Mouse (Mus musculus) cerebellum, adult 8-10 months (tissue): ENCODE results near the gene Gm48552.

ENCODE experiments used
- DNase-seq: peaks from one replicate; pipeline ENCODE4 v3.0.0; 2022

The Gm48552 gene

DNA sequence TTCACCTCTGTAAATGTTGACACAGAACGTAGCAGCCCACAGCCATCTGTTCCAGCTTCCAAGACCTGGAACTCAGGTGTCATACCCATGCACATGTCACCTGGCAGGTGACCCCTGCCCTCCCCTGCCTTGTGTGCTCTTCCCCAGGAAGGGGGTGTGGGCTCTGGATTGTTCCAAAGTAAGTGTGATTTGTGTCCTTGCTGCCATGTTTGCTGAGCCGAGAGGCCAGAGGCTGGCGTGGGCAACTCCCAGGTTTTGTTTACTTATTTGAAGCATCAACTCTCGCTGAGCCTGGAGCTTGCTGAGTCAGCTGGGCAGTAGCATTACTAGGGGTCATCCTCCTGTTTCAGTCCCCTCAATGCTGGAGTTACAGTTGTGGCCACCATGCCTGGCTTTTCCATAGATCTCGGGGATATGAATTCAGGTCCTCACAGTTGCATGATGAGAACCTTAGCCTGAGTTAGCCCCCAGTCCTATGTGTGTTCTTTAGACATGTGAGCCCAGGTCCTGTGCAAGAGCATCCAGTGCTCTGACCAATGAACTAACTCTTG, at the start of gene Gm48552:
TSS of gene Gm48552 (plus strand) at position 501 of the 551 bp plus-strand sequence.
- no peak for DNase-seq

- no peak for DNase-seq
These were observed 48.1 kb upstream of the Gm48552 start for GRCm38 (mm10) chr10:81340551-81341332.

- DNase-seq, result peak; percentile 63
These were observed 47.4 kb upstream of the Gm48552 start for GRCm38 (mm10) chr10:81341333-81341949.

GRCm38 (mm10) chr10:81342686-81343505, 45.9 kb upstream of the Gm48552 start, which contains the start of gene Gipc3:
Gipc3 (minus strand) TSS chr10:81343266.
- DNase-seq, result no peak

- no peak for DNase-seq
These were observed 44.2 kb upstream of the Gm48552 start for GRCm38 (mm10) chr10:81344421-81345161.

DNA sequence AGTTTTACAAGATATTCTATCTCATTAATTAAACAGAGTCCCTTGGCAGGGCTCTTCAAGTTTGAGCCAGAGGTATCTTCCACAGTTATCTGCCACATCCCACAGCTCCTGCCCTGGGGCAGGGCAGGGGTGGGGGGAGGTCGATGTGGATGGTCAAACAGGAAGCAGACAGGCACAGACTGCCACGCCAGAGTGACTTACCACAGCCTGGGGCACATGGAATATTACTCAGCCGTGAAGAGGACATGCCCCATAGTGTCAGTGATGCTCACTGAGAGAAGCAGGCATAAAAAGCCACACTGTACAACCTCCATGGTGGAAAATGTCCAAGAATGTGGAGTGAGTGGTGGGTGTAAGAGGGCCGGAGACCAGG, 43.7 kb upstream of the Gm48552 start:
- no peak for DNase-seq

DNA sequence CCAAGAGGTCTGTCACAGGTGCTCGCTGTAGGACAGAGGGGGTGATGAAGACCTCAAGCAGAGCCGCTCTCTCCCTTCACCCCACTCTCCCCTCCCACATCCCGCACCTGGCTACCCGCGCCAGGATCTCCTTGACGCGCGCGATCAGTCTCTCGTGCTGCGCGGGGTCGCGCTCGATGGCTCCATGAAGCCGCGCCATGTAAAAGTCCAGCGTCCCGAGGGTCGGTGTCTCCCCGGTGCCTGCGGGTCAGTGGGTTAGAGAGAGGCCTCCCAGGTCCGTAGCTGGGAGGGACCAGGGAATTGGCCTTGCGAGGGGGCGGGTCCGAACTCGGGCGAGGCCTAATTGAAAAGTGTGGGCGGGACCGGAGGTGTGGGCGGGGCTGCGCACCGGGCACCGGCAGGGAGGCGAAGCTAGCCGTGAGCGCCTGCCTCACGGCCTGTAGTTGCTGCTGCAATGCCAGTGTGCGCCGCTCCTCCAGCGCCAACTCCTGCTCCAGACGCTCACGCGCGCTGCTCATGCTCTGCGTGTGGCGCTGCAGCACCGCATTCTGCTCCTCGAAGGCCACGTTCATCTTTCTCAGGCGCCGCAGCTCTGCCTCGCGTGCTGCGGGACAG, 42.2 kb upstream of the Gm48552 start:
- DNase-seq, result no peak

DNA sequence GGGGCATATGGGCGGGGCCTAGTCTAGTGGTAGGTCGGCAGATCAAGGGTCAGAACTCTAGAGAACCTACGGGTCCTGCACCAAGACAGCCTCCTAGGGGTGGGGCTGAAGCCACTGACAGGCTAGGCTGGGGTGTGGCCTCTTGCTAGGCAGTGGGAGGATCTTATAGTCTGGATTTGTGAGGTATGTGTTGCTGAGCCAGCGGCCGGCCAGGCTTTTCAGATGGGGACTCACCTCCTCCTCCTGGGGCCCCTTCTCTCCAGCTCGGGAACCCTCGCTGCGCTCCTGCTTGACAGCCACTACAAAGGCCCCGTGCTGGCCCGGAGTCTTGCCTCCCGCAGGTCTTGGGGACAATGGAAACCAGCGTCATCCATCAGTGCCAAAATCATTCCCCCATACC, 39.7 kb upstream of the Gm48552 start:
- DNase-seq, result no peak

DNA sequence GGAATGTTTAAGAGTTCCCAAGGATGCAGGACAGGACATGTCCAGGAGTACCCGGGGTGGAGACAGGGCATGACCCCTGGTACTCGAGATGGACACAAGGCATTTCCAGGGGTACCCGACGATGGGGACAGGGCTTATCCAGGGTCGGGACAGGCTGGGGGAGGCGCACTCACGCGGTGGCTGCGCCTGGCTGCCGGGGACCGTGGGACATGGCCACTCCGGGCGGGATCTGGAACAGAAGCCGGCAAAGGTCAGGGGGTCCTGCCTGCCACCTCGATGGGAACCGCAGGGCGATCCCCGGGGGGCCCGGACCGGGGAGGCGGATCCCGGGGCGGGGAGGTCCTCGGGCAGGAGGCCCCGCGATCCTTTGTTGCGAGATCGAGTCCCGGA, 38.8 kb upstream of the Gm48552 start:
- DNase-seq, result peak; percentile 58

DNA sequence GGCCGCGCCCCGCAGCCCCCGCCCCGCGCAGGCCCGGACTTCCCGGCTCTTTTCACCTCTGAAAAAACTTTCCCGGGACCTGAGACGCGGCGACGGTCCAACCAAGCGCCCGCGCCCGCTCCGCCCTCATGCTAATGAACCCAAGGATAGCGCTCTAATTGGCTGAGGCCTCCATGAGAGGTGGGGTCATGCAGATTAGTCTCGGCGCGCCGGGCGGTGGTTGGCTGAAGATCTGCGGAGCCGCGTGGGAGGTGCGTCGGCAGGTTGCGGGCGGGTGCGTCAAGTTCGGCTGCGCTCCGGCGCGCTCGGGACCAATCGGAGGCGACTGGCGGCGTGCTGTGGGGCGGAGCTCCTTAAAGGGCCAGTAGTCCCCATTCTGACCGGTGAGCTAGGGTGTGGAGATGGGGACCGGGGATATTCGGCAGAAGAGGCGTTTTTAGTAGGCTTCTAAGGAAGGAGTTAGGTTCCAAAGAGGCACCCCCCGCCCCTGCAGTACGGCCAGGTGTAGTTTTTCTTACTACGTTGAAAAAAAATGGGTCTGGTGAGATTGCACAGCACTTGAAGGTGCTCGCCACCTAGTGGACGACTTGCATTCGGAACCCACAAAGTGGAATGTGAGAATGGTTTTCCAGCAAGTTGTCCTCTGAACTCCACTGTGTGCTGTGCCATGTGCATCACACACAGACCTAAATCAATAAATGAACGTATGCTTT, 38.3 kb upstream of the Gm48552 start, which contains the start of gene Hmg20b:
TSS of gene Hmg20b (minus strand) at position 130 of the 713 bp plus-strand sequence.
- DNase-seq, result peak; percentile 99

- no peak for DNase-seq
These were observed 37.0 kb upstream of the Gm48552 start for GRCm38 (mm10) chr10:81351678-81352291.

DNA sequence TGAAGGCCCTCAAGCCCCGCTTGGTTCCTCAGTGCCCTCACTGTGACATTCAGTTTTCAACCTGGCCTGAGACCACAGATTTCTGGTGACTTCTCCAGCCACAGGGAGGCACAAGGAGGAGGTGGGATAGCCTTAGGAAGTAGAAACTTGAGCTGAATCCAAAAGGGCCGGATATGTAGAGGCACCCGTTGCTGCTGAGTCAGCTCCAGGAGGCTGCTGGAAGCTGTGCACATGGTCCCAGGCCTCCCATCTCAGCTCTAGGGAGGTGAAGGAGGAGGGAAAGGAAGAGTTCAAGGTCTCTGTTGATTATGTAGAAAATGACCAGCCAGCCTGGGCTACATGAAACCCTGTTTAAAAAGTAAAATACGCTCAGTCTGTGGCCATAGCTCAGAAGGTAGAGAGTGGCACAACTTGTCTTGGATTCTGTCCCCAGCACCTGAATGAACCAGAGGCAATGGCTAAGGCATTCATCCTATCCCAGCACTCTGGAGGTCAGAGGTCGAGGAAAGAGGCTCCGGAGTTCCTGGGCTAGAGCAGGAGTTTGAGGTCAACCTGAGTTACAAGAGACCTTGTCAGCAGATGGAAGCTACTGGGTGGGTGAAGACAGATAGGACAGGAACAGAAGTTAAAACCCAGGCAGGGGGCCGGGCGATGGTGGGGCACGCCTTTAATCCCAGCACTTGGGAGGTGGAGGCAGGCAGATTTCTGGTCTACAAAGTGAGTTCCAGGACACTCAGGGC, 33.9 kb upstream of the Gm48552 start:
- DNase-seq, result no peak

GRCm38 (mm10) chr10:81355533-81355932, 33.3 kb upstream of the Gm48552 start:
- DNase-seq, result no peak

- no peak for DNase-seq
These were observed 32.3 kb upstream of the Gm48552 start for GRCm38 (mm10) chr10:81356352-81356990.

DNA sequence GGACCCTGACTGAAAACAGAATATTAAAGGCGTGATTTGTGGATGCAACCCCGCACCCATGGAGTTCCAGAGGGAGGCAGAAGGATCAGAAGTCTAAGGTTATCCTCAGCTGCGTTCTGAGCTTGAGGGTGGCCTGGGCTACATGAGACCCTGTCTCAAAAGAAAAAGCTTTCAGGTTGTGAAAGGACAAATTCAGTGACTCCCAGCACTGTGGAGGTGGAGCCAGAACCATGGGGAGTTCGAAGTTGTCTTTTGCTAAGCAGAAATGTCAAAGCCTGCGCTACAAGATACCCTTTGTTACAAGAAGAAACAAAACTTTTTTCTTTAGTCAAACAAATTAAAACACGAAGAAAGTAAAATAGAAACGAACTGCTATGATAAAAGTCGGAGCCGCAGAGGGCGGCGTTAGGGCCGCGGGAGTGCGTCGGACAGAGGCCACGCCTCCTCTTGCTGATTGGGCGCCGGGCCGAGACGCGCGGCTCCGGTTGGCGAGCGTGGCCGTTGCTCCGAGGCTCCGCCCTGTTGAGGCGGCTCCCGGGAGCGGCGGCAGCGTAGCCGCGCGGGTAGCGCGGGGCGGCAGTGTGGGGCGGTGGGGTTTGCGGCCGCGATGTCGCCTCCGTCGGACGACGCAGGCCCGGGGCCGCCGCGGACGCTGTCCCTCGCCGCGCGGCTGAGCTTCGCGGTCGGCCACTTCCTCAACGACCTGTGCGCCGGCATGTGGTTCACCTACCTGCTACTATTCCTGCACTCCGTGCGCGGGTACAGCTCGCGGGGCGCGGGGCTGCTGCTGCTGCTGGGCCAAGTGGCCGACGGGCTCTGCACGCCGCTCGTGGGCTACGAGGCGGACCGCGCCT, 31.6 kb upstream of the Gm48552 start, which contains the start of gene Mfsd12:
TSS of gene Mfsd12 (plus strand) at position 501 of the 854 bp plus-strand sequence.
- peak; percentile 91 for DNase-seq

DNA sequence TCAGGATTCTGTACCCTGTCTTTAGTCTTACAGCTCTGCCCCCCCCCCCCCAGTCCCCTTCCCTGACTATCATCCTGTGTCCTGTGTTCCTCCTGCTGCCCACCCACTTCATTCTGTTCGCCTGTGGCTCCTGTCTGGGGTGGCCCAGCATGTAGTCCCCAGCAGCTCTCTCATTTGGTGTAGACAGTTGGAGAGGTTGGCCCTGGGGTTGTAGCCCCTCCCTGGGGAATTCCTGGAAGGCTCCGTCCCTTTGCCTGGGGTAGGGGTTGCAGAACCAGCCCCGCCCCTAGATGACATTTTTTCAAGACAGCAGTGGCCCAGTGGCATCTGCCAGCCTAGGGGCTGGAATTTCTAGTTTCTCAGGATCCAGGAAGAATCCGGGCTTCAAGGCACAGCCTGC, 30.6 kb upstream of the Gm48552 start:
- DNase-seq, result no peak

DNA sequence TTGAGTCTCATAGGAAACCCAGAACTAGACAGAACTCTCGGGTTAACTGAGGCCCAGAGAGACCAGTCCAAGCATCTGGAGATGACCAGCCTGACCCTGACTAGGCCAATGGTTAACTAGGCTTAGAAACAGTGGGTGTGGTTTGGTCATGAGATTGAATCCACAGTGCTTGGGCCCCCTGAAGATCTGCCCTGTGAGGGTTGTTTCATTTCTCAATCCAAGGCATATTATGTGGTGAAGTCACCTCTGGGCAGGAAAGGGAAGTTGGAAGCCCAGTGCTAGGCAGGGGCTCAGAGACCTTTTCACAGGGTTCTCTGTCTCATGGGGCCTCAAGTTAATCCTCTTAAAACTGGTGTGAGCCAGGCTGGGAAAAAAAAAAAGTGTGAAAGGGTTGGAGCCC, 30.0 kb upstream of the Gm48552 start:
- no peak for DNase-seq

DNA sequence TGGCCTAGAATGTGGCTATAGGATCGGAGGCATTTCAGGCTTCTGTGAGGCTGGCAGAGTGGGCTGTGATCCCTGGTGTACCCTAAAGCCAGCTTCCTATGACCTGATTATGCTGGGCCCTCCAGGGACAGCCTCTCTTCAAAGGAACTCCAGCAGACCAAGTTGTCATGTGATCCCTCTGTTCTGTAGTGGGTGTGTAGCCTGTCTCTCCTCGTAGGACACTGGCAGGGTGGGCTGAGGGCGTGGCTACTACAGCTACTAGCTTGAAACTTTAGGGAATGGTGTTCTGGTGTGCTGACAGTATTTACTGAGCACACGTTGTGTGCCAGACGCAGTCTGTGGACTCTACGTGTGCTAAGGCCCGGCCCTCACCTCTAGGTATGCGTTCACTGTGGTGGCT, 28.1 kb upstream of the Gm48552 start:
- DNase-seq, result no peak
